Mouse (Mus musculus) CH12.LX (cell line): ENCODE data around the gene Rps27l.

Source experiments
- CHD2 ChIP-seq: IDR thresholded peaks from 2 replicates; pipeline ENCODE4 v1.6.1; 2011; ENCODE audit warnings: low read length, improper control_type of control experiment
- CTCF ChIP-seq, 2 experiments: IDR thresholded peaks in 1 of 2; conservative IDR thresholded peaks in 1 of 2; 2 replicates each; pipeline ENCODE4 v1.5.1; 2011 to 2012; ENCODE audit warnings: low read depth in 2 of 2, low read length in 2 of 2, improper control_type of control experiment in 1 of 2, inconsistent platforms in 1 of 2, mild to moderate bottlenecking in 1 of 2, moderate library complexity in 1 of 2
- E2F4 ChIP-seq: IDR thresholded peaks from 2 replicates; pipeline ENCODE4 v1.6.1; 2011; ENCODE audit warnings: low read depth, low read length, improper control_type of control experiment; ENCODE audit not compliant: insufficient replicate concordance
- ELF1 ChIP-seq: IDR thresholded peaks from 2 replicates; pipeline ENCODE4 v1.6.1; 2014; ENCODE audit warnings: low read depth, mild to moderate bottlenecking, inconsistent platforms, low read length, improper control_type of control experiment
- EP300 ChIP-seq: IDR thresholded peaks from 2 replicates; pipeline ENCODE4 v1.6.1; 2011; ENCODE audit warnings: low read length, improper control_type of control experiment
- POLR2A ChIP-seq: IDR thresholded peaks from 2 replicates; pipeline ENCODE4 v1.6.1; 2011; ENCODE audit warnings: low read depth, mild to moderate bottlenecking, improper control_type of control experiment, low read length
- RCOR1 ChIP-seq: conservative IDR thresholded peaks from 2 replicates; pipeline ENCODE4 v1.6.1; 2012; ENCODE audit warnings: low read depth, mild to moderate bottlenecking, inconsistent platforms, low read length, improper control_type of control experiment
- UBTF ChIP-seq: IDR thresholded peaks from 2 replicates; pipeline ENCODE4 v1.6.1; 2012; ENCODE audit warnings: low read depth, mild to moderate bottlenecking, inconsistent platforms, low read length, improper control_type of control experiment, moderate library complexity

GRCm38 (mm10) chr9:66922076-66922475, 23.8 kb upstream of the Rps27l start:
- no peak for TF ChIP-seq EP300
- peak in 1 of 2 experiments; percentile 41; a peak in 2 of 4 replicates for TF ChIP-seq CTCF (conservative IDR thresholded peaks at IDR 0.05 in 1 of 2, IDR thresholded peaks at IDR 0.05 in 1 of 2; ENCODE audit: low read depth in 2 of 2, low read length in 2 of 2)
- TF ChIP-seq E2F4 = no peak
- no peak for TF ChIP-seq CHD2
- TF ChIP-seq ELF1 = no peak
- no peak for TF ChIP-seq UBTF
- TF ChIP-seq RCOR1 = no peak
- TF ChIP-seq POLR2A = no peak
